Mouse (Mus musculus): ENCODE results near the gene Snx14. TPM values are rescaled to one million over a fixed set of nuclear protein-coding genes. Genes with fewer than 3 reads are reported as not detected.
A peak's percentile ranks its signal among the peaks of the same experiment; 100 is the strongest.

The Snx14 gene
- polyA plus RNA-seq, 1 experiment from 2014 or later: 21.7 TPM

- Histone ChIP-seq H3K27me3 (ENCODE audit: control insufficient read depth, insufficient read depth, low read length) (no peaks in the 10 kb centered on the region), H3K9me3 (ENCODE audit: control insufficient read depth, low read length) (no peaks in the 10 kb centered on the region), H3K4me2 (ENCODE audit: low read depth, low read length, severe bottlenecking) (no peak overlapping the region), H3K9ac (ENCODE audit: low read length) (no peak overlapping the region), H3K27ac (ENCODE audit: low read depth, low read length) (no peak overlapping the region), H3K4me1 (replicated peaks; ENCODE audit: control insufficient read depth, insufficient read depth, low read length) (no peaks in the 10 kb centered on the region), H3K36me3 (ENCODE audit: control insufficient read depth, insufficient read depth, low read length) (no peaks in the 10 kb centered on the region), H3K4me3 (ENCODE audit: low read depth, low read length) (no peak overlapping the region)
- WGBS: 91% methylated on average over 2 of the region's 2 CpGs
- no peak for ATAC-seq (replicated peaks; ENCODE audit: low FRiP score)
- DNase-seq (ENCODE audit: low spot score): no peak
Measured at GRCm38 (mm10) chr9:88373001-88373400, 65.8 kb downstream of the Snx14 start.

- no peaks in the 10 kb centered on the region for H3K27me3 ChIP-seq (ENCODE audit: control insufficient read depth, insufficient read depth, low read length)
- H3K27ac ChIP-seq (ENCODE audit: low read depth, low read length): no peak overlapping the region
- H3K4me1 ChIP-seq (replicated peaks; ENCODE audit: control insufficient read depth, insufficient read depth, low read length): no peaks in the 10 kb centered on the region
- no peaks in the 10 kb centered on the region for H3K9me3 ChIP-seq (ENCODE audit: control insufficient read depth, low read length)
- 85% methylated on average over 2 of the region's 2 CpGs for WGBS
- no peak overlapping the region for H3K4me2 ChIP-seq (ENCODE audit: low read depth, low read length, severe bottlenecking)
- DNase-seq (ENCODE audit: low spot score): no peak
- H3K4me3 ChIP-seq (ENCODE audit: low read depth, low read length): no peak overlapping the region
- ATAC-seq (replicated peaks; ENCODE audit: low FRiP score): no peak
- no peaks in the 10 kb centered on the region for H3K36me3 ChIP-seq (ENCODE audit: control insufficient read depth, insufficient read depth, low read length)
- no peak overlapping the region for H3K9ac ChIP-seq (ENCODE audit: low read length)
Measured at GRCm38 (mm10) chr9:88371201-88371600, 67.6 kb downstream of the Snx14 start.

- H3K4me1 ChIP-seq (replicated peaks; ENCODE audit: control insufficient read depth, insufficient read depth, low read length): no peaks in the 10 kb centered on the region
- H3K4me3 ChIP-seq (ENCODE audit: low read depth, low read length): no peak overlapping the region
- no peak overlapping the region for H3K4me2 ChIP-seq (ENCODE audit: low read depth, low read length, severe bottlenecking)
- H3K36me3 ChIP-seq (ENCODE audit: control insufficient read depth, insufficient read depth, low read length): no peaks in the 10 kb centered on the region
- no peaks in the 10 kb centered on the region for H3K9me3 ChIP-seq (ENCODE audit: control insufficient read depth, low read length)
- H3K27me3 ChIP-seq (ENCODE audit: control insufficient read depth, insufficient read depth, low read length): no peaks in the 10 kb centered on the region
- no peak overlapping the region for H3K27ac ChIP-seq (ENCODE audit: low read depth, low read length)
- no peak for DNase-seq (ENCODE audit: low spot score)
- no peak overlapping the region for H3K9ac ChIP-seq (ENCODE audit: low read length)
- WGBS: 99% methylated on average over 2 of the region's 2 CpGs
- no peak for ATAC-seq (replicated peaks; ENCODE audit: low FRiP score)
Measured at GRCm38 (mm10) chr9:88369666-88370065, 69.1 kb downstream of the Snx14 start.

GRCm38 (mm10) chr9:88368476-88368875 lies 70.3 kb downstream of the Snx14 start:
- Histone ChIP-seq H3K27ac (ENCODE audit: low read depth, low read length) (no peak overlapping the region), H3K4me3 (ENCODE audit: low read depth, low read length) (no peak overlapping the region), H3K9me3 (ENCODE audit: control insufficient read depth, low read length) (no peaks in the 10 kb centered on the region), H3K4me2 (ENCODE audit: low read depth, low read length, severe bottlenecking) (no peak overlapping the region), H3K9ac (ENCODE audit: low read length) (no peak overlapping the region), H3K4me1 (replicated peaks; ENCODE audit: control insufficient read depth, insufficient read depth, low read length) (no peaks in the 10 kb centered on the region), H3K27me3 (ENCODE audit: control insufficient read depth, insufficient read depth, low read length) (no peaks in the 10 kb centered on the region), H3K36me3 (ENCODE audit: control insufficient read depth, insufficient read depth, low read length) (no peaks in the 10 kb centered on the region)
- ATAC-seq (replicated peaks; ENCODE audit: low FRiP score) (no peak), DNase-seq (ENCODE audit: low spot score) (no peak)
- 95% methylated on average over 5 of the region's 5 CpGs for WGBS

GRCm38 (mm10) chr9:88367751-88368150 lies 71.0 kb downstream of the Snx14 start:
- no peak for DNase-seq (ENCODE audit: low spot score)
- no peaks in the 10 kb centered on the region for H3K4me1 ChIP-seq (replicated peaks; ENCODE audit: control insufficient read depth, insufficient read depth, low read length)
- H3K9me3 ChIP-seq (ENCODE audit: control insufficient read depth, low read length): no peaks in the 10 kb centered on the region
- no peak overlapping the region for H3K4me2 ChIP-seq (ENCODE audit: low read depth, low read length, severe bottlenecking)
- H3K4me3 ChIP-seq (ENCODE audit: low read depth, low read length): no peak overlapping the region
- H3K36me3 ChIP-seq (ENCODE audit: control insufficient read depth, insufficient read depth, low read length): no peaks in the 10 kb centered on the region
- no peak overlapping the region for H3K9ac ChIP-seq (ENCODE audit: low read length)
- 42% methylated on average over 1 of the region's 1 CpGs for WGBS
- ATAC-seq (replicated peaks; ENCODE audit: low FRiP score): no peak
- no peak overlapping the region for H3K27ac ChIP-seq (ENCODE audit: low read depth, low read length)
- H3K27me3 ChIP-seq (ENCODE audit: control insufficient read depth, insufficient read depth, low read length): no peaks in the 10 kb centered on the region

GRCm38 (mm10) chr9:88367322-88367721 lies 71.4 kb downstream of the Snx14 start:
- 88% methylated on average over 5 of the region's 5 CpGs for WGBS
- Histone ChIP-seq H3K36me3 (ENCODE audit: control insufficient read depth, insufficient read depth, low read length) (no peaks in the 10 kb centered on the region), H3K4me3 (ENCODE audit: low read depth, low read length) (no peak overlapping the region), H3K4me1 (replicated peaks; ENCODE audit: control insufficient read depth, insufficient read depth, low read length) (no peaks in the 10 kb centered on the region), H3K27ac (ENCODE audit: low read depth, low read length) (no peak overlapping the region), H3K9ac (ENCODE audit: low read length) (no peak overlapping the region), H3K27me3 (ENCODE audit: control insufficient read depth, insufficient read depth, low read length) (no peaks in the 10 kb centered on the region), H3K4me2 (ENCODE audit: low read depth, low read length, severe bottlenecking) (no peak overlapping the region), H3K9me3 (ENCODE audit: control insufficient read depth, low read length) (no peaks in the 10 kb centered on the region)
- DNase-seq (ENCODE audit: low spot score) (no peak), ATAC-seq (replicated peaks; ENCODE audit: low FRiP score) (0 out of 2 replicates have a peak, but pooled peaks have one; percentile 9)

GRCm38 (mm10) chr9:88366819-88367218 lies 71.9 kb downstream of the Snx14 start:
- H3K9me3 ChIP-seq (ENCODE audit: control insufficient read depth, low read length): no peaks in the 10 kb centered on the region
- no peaks in the 10 kb centered on the region for H3K27me3 ChIP-seq (ENCODE audit: control insufficient read depth, insufficient read depth, low read length)
- no peak overlapping the region for H3K27ac ChIP-seq (ENCODE audit: low read depth, low read length)
- H3K4me2 ChIP-seq (ENCODE audit: low read depth, low read length, severe bottlenecking): no peak overlapping the region
- H3K36me3 ChIP-seq (ENCODE audit: control insufficient read depth, insufficient read depth, low read length): no peaks in the 10 kb centered on the region
- no peak for ATAC-seq (replicated peaks; ENCODE audit: low FRiP score)
- no peak overlapping the region for H3K9ac ChIP-seq (ENCODE audit: low read length)
- WGBS: 91% methylated on average over 4 of the region's 4 CpGs
- no peak overlapping the region for H3K4me3 ChIP-seq (ENCODE audit: low read depth, low read length)
- DNase-seq (ENCODE audit: low spot score): no peak
- H3K4me1 ChIP-seq (replicated peaks; ENCODE audit: control insufficient read depth, insufficient read depth, low read length): no peaks in the 10 kb centered on the region

- Histone ChIP-seq H3K27ac (ENCODE audit: low read depth, low read length) (no peak overlapping the region), H3K4me2 (ENCODE audit: low read depth, low read length, severe bottlenecking) (no peak overlapping the region), H3K27me3 (ENCODE audit: control insufficient read depth, insufficient read depth, low read length) (no peaks in the 10 kb centered on the region), H3K36me3 (ENCODE audit: control insufficient read depth, insufficient read depth, low read length) (no peaks in the 10 kb centered on the region), H3K9me3 (ENCODE audit: control insufficient read depth, low read length) (no peaks in the 10 kb centered on the region), H3K4me3 (ENCODE audit: low read depth, low read length) (no peak overlapping the region), H3K4me1 (replicated peaks; ENCODE audit: control insufficient read depth, insufficient read depth, low read length) (no peaks in the 10 kb centered on the region), H3K9ac (ENCODE audit: low read length) (no peak overlapping the region)
- 80% methylated on average over 4 of the region's 4 CpGs for WGBS
- DNase-seq (ENCODE audit: low spot score) (no peak), ATAC-seq (replicated peaks; ENCODE audit: low FRiP score) (no peak)
Measured at GRCm38 (mm10) chr9:88366308-88366707, 72.5 kb downstream of the Snx14 start.

GRCm38 (mm10) chr9:88363102-88363501 lies 75.7 kb downstream of the Snx14 start:
- no peaks in the 10 kb centered on the region for H3K4me1 ChIP-seq (replicated peaks; ENCODE audit: control insufficient read depth, insufficient read depth, low read length)
- H3K4me3 ChIP-seq (ENCODE audit: low read depth, low read length): no peak overlapping the region
- no peak overlapping the region for H3K27ac ChIP-seq (ENCODE audit: low read depth, low read length)
- no peaks in the 10 kb centered on the region for H3K9me3 ChIP-seq (ENCODE audit: control insufficient read depth, low read length)
- H3K27me3 ChIP-seq (ENCODE audit: control insufficient read depth, insufficient read depth, low read length): no peaks in the 10 kb centered on the region
- no peak overlapping the region for H3K4me2 ChIP-seq (ENCODE audit: low read depth, low read length, severe bottlenecking)
- H3K36me3 ChIP-seq (ENCODE audit: control insufficient read depth, insufficient read depth, low read length): no peaks in the 10 kb centered on the region
- no peak for DNase-seq (ENCODE audit: low spot score)
- WGBS: 91% methylated on average over 3 of the region's 3 CpGs
- H3K9ac ChIP-seq (ENCODE audit: low read length): no peak overlapping the region
- no peak for ATAC-seq (replicated peaks; ENCODE audit: low FRiP score)

Measured in forebrain, embryonic 11.5 days (tissue).